Mouse (Mus musculus) granulocyte monocyte progenitor cell, adult 5-6 weeks (primary cell): ENCODE results near the gene Clmp. TPM values are rescaled to one million over a fixed set of nuclear protein-coding genes. Genes with fewer than 3 reads are reported as not detected.
A peak's percentile ranks its signal among the peaks of the same experiment; 100 is the strongest.

Experiments used
- ATAC-seq: replicated peaks from 2 replicates; pipeline ENCODE4 v1.8.0; 2016; ENCODE audit warnings: mild to moderate bottlenecking, moderate TSS enrichment, inconsistent platforms; ENCODE audit not compliant: poor library complexity, severe bottlenecking
- total RNA-seq, 2 experiments: library from RNA; stranded (forward) in 1 of 2; stranded (reverse) in 1 of 2; fragments of 200-712, 200-1000 nt in 1 of 2; fragments of >200 nt in 1 of 2; fragmentation: Nextera tagmentation in 1 of 2; gene quantifications; 2 replicates each; pipeline ENCODE4 v1.2.3; 2014 to 2017

Clmp gene
- total RNA-seq, 2 experiments from 2014 or later = 0.52 TPM; not detected in 1

DNA sequence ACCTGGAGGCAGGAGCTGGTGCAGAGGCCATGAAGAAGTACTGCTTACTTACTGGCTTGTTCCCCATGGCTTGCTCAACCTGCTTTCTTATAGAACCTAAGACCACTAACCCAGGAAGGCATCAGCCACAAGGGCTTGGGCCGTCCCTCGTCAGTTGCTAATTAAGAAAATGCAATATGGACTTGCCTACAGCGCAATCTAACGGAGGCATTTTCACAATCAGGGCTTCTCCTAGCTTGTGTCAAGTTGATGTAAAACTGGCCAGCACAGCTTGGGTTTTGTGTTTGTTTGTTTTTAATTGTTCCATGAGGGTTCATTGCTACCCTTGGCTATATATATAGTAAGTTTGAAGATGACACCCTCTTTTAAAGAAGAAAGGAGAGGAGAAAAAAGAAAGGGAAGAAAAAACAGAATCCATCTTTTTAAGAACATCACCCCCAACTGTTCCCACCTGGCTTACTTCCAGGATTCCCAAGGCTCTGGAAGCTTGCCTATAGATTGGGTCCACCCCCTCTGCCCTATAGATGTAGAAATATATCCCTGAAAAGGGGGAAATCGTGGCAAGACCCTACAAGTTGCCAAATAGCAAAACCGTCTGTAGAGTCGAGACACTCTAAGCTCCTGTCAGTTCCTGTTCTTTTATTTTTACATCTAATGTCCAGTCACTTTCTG lies 42.2 kb downstream of the Clmp start:
- ATAC-seq = peak; percentile 64

DNA sequence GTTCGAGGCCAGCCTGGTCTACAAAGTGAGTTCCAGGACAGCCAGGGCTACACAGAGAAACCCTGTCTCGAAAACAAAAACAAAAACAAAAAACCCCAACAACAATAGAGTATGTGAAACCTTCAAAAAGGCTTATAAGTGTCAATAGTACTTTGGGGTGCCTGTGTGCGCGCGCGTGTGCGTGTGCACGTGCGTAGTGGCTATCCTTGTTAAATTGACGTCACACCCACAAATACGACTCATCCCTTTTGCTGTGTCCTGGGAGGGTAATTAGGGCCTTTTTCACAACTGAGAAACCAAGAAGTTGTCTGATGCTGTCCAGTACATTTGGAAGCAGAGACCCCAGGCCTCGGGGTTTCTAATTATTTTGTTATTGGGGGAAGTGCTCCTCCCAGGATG lies 44.5 kb downstream of the Clmp start:
- peak; percentile 12 for ATAC-seq

GRCm38 (mm10) chr9:40730701-40731590 lies 45.2 kb downstream of the Clmp start:
- peak; percentile 31 for ATAC-seq

GRCm38 (mm10) chr9:40731591-40732048 lies 45.9 kb downstream of the Clmp start:
- ATAC-seq = no peak

GRCm38 (mm10) chr9:40732302-40732701 lies 46.5 kb downstream of the Clmp start:
- peak; percentile 12; the same call in 1 of the 2 replicates for ATAC-seq

DNA sequence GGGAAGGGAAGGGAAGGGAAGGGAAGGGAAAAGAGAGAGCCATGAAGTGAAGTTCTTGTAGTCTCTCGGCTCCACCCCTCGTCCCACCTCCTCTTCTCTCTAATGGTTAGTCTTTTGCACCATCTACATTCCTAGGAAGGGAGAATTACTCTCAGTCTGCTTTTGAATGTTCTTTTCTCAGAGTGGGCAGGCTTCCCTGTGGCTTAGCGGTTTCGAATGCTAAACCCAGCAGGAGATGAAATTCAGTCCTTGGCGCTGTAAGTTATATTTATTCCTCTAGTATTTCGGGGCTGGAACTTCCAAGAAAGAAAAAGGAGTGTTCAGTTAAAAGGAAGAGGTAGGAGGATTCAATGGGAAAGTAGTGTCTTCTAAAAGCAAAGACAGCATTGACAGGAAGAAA lies 51.4 kb downstream of the Clmp start:
- ATAC-seq = no peak

GRCm38 (mm10) chr9:40743525-40744034 lies 57.8 kb downstream of the Clmp start:
- peak; percentile 73 for ATAC-seq

DNA sequence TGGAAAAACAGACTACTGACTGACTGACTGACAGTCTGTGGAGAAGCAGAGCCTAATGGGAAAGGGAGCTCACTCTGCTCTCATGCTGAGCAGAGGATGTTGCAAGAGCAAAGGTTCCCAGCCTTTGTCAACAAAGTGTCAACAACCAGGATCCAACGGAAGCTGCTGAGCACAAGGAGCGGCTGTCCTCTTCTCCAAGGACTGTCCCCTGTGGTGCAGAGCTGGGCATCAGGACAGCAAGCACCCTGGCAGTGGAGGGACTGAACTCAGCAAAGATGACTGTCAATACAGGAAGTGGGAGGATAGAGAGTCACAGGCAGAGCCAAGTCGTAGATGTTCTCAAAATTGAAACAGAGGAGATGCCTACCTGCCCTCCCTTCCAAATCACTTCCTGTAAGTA lies 58.5 kb downstream of the Clmp start:
- ATAC-seq = peak; percentile 65

DNA sequence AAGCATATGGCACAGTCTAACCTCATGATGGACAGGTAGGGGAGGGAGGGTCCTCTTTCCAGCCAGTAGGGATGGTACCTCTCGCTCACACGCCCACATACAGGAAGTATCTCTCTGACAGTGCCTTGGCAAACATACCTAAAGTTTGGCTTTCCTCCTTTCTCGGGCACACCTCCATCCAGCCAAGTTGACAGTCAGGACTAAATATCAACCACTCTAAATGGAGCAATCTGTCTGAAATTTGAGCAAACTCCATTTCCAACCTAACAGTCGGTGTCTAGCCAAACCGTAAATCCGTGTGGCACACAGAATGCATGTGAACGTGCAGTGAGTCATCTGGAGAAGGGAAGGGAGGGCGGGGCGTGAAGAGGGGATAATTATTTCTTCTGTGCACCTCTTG lies 61.0 kb downstream of the Clmp start:
- no peak for ATAC-seq

- ATAC-seq = no peak
Observed at GRCm38 (mm10) chr9:40747249-40747648, 61.5 kb downstream of the Clmp start.

DNA sequence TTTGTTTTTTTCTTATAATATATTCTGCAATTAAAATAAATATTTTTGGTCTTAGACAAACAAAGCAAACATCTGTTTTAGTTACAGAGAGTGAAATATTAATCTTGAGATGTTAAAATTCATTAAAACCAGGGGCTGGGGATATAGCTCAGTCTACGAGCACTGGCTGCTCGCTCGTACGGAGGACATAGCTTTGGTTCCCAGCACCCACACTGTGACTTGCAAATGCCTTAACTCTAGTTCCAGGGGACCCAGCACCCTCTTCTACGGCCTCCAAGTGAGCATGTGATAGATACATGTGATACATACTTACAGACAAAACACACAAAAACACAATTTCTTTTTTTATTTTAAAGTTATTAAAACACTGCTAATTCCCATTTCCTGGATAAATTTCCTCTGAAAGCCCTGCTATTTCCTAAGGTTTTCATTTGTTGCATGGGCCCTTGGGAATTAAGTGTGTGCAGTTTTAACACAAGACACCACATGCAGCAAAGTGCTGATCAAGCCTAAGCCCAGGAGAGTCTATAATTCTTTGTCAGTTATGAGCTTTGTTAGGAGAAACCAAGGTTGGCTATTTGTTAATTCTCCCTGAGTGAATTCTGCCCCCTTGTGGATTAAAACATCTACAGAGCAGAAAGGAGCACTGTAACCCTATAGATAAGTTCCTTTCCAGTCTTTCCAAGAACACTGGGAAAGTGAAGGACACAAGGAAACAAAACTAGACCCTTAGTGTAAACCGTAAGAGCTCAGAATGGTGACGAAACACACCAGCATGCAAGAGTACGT lies 64.3 kb downstream of the Clmp start:
- ATAC-seq = peak; percentile 70

- no peak for ATAC-seq
Observed at GRCm38 (mm10) chr9:40751749-40752148, 66.0 kb downstream of the Clmp start.

DNA sequence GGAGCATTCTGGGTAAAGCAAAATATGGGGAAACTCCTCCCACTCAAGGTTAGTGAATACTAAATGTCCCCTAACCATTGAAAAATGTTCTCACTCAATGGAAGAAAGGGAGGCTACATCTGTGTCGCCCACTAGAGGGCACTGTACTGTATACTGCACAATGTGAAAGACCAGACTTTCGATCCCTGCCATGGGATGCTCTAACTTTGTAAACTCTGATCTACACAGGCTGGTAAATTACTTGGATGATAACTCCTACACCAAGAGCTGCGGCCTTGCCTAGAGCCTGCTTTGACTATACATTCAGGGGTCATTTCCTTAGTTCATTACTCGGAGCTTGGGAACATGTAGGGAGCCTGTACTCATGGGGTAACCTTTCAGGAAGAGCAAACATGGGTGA lies 70.6 kb downstream of the Clmp start:
- ATAC-seq = peak; percentile 57

DNA sequence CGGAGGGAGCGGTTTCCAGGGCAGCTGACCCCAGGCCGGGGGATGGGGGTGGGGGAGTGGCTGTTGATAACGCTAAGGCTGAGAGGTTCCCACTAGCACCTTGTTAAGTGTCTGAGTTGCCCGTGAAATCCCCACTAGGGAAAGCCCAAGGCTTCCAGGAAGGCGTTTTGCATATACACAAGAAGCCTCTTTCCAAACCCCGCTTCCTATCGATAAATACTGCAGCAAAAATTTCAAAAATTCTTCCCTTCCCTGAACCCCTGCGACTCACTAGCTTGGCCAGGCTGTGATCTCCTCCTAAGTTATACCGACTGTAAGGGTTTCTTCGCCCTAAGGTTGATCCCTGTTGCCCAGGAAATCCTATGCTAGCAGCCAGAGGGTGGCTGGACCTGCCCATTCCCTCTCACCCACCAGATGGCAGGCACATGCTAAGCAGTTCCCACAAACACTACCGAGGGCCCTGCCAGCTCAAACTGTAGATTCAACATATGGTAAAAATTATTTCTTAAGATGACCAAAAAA lies 71.4 kb downstream of the Clmp start:
- ATAC-seq = peak; percentile 65

GRCm38 (mm10) chr9:40757685-40758270 lies 72.0 kb downstream of the Clmp start:
- ATAC-seq = peak; percentile 85

DNA sequence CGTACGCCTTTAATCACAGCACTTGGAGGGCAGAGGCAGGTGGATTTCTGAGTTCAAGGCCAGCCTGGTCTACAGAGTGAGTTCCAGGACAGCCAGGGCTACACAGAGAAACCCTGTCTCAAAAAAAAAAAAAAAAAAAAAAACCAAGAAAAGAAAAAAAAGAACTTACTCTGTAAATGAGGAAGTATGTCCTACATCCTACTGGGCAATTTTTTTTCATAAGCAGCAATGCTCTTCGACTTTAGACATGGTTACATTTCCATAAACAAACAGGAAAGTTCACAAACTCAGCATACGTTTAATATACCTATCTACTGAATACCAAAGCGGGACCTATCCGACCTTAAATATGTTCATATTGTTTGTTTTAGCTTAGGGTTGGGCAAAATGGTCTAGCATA lies 76.6 kb downstream of the Clmp start:
- no peak for ATAC-seq

DNA sequence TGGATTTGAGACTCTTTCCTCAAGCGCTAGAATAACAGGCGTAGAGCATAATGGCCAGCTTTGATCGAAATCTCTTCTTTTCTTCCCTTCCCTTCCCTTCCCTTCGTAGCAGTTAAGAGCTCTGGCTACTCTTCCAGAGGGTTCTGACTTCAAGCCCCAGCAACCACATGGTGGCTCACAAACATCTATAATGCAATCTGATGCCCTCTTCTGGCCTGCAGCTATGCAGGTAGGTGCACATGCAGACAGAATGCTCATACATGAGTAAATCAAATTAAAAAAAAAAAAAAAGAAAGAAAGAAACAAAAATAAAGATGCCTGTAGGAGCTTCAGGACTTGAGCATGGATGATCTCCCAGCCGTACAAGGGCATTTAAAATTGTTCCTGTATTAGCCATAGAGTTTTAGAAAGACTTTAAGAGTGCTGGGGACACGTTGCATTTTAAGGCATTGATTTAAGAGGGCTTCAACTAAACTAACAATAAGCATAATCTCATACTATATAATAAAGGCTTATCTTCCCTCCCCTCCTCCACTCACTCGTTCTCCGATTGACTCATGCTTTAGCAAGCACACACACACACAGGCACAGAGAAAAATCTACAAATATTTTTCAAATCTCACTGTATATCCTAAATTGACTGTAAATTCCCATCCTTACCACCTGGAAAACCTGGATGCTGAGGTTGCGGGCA lies 79.3 kb downstream of the Clmp start:
- no peak; the same call in 1 of the 2 replicates for ATAC-seq

DNA sequence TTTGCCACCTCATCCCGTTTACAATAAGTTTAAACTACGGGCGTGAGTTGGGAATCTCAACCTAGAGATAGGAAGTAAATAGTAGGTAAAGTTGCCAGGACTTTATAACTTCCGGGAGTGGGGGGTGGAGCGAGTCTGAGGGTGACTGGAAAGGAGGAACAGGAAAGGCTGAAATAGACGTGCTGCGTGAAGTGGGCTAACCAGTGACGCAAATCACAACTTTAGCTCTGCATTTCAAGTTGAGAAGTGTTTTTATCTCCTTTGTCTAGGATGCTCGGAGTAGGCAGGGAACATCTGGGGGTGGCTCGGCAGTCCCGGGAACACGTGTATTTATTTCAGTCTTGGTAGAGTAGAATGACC lies 79.8 kb downstream of the Clmp start:
- peak; percentile 84 for ATAC-seq

- no peak for ATAC-seq
Observed at GRCm38 (mm10) chr9:40766058-40766605, 80.4 kb downstream of the Clmp start.
